Mouse (Mus musculus) ES-E14 (cell line): ENCODE results near the gene Epha5.

ENCODE experiments used
- CHD2 ChIP-seq: IDR thresholded peaks from 2 replicates; pipeline ENCODE4 v1.6.1; 2014; ENCODE audit warnings: mild to moderate bottlenecking, low read depth, low read length, inconsistent platforms
- HCFC1 ChIP-seq: IDR thresholded peaks from 2 replicates; pipeline ENCODE4 v1.6.1; 2012; ENCODE audit warnings: low read length, inconsistent platforms, borderline replicate concordance; ENCODE audit not compliant: insufficient read depth
- MAFK ChIP-seq: IDR thresholded peaks from 2 replicates; pipeline ENCODE4 v1.6.1; 2014; ENCODE audit warnings: mild to moderate bottlenecking, low read depth, low read length, inconsistent platforms; ENCODE audit not compliant: insufficient read depth
- ZC3H11A ChIP-seq: IDR thresholded peaks from 2 replicates; pipeline ENCODE4 v1.6.1; 2012; ENCODE audit warnings: low read depth, mild to moderate bottlenecking, inconsistent platforms, low read length, borderline replicate concordance

- no peak for TF ChIP-seq ZC3H11A
- TF ChIP-seq MAFK: no peak
- TF ChIP-seq CHD2: no peak
- no peak for TF ChIP-seq HCFC1
These were observed 153.2 kb downstream of the Epha5 start for GRCm38 (mm10) chr5:84263999-84264398.
